Mouse (Mus musculus) small intestine, adult 2 months (tissue): ENCODE measurements at regions not wholly inside any gene's neighbourhood (a gene's known extent, or its start where the extent isn't known, plus 50 kb on each side); places are given as distances from the start of the nearest gene placed in this dataset.
"Not testable (repeated sequence)": the region's sequence is repeated elsewhere in the genome, so short reads cannot be mapped to it uniquely, and the experiment has no call there.

ENCODE experiments used
- CTCF ChIP-seq: fragments of 200-500 bp; IDR thresholded peaks from 2 replicates; pipeline ENCODE4 v1.5.1; 2012; ENCODE audit warnings: low read depth, mild to moderate bottlenecking, control low read depth, inconsistent platforms, low read length, moderate library complexity, mixed read lengths; ENCODE audit not compliant: insufficient replicate concordance, insufficient read length; ENCODE audit errors: extremely low read depth
- POLR2A ChIP-seq: fragments of 200-500 bp; IDR thresholded peaks from 2 replicates; pipeline ENCODE4 v1.6.1; 2012; ENCODE audit warnings: low read depth, mild to moderate bottlenecking, control low read depth, inconsistent platforms, low read length, moderate library complexity

DNA sequence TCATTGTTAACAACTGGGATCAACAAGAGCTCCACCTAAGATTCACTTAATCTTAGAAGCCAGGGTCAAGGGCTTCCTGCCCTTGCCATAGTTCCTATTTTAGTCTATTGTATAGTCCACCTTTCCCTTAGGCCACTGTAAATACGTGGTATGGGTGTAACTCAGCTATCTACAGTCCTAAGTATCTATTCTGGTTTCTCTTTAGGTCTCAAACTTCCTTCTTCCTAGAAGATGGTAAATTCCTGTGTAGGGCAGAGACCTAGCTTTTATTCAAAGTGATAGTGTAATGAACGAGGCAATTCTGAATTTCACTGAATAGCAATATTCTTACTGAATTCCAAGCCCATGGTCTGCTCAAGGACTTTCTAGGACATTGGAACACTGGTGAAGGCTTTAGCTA, 2144.4 kb downstream of the Cntnap5b start:
- TF ChIP-seq CTCF, POLR2A: not testable (repeated sequence)
